Mouse (Mus musculus) spleen, adult 2 months (tissue): Measurements from ENCODE around the gene Il10ra. TPM values are rescaled to one million over a fixed set of nuclear protein-coding genes. Genes with fewer than 3 reads are reported as not detected.

Experiments used
- DNase-seq, 2 experiments: peaks; one replicate each; pipeline versions ENCODE4 v3.0.0 to v3.0.0-alpha.2; 2012 to 2021; ENCODE audit warnings: low spot score in 2 of 2, low read depth in 1 of 2
- H3K27ac ChIP-seq: fragments of 200-500 bp; 2 replicates; pipeline ENCODE4 v1.5.1; 2012; ENCODE audit warnings: low read length, inconsistent platforms; ENCODE audit not compliant: insufficient read depth
- H3K27me3 ChIP-seq: fragments of 200-500 bp; 2 replicates; pipeline ENCODE4 v1.6.1; 2012; ENCODE audit warnings: mild to moderate bottlenecking, moderate library complexity, low read length, inconsistent platforms; ENCODE audit not compliant: control insufficient read depth, insufficient read depth
- H3K36me3 ChIP-seq: fragments of 200-500 bp; 2 replicates; pipeline ENCODE4 v1.6.1; 2012; ENCODE audit warnings: mild to moderate bottlenecking, low read length, inconsistent platforms; ENCODE audit not compliant: control insufficient read depth, insufficient read depth
- H3K4me1 ChIP-seq: fragments of 200-500 bp; 2 replicates; pipeline ENCODE4 v1.6.1; 2011; ENCODE audit warnings: inconsistent platforms; ENCODE audit not compliant: control insufficient read depth, insufficient read depth, insufficient read length
- H3K4me3 ChIP-seq: fragments of 200-500 bp; 2 replicates; pipeline ENCODE4 v1.5.1; 2011; ENCODE audit warnings: mild to moderate bottlenecking, inconsistent platforms; ENCODE audit not compliant: insufficient read depth, insufficient read length; ENCODE audit errors: extremely low read depth
- CTCF ChIP-seq: fragments of 200-500 bp; IDR thresholded peaks from 2 replicates; pipeline ENCODE4 v1.5.1; 2011; ENCODE audit warnings: mild to moderate bottlenecking, inconsistent platforms; ENCODE audit not compliant: insufficient read depth, insufficient read length, insufficient replicate concordance; ENCODE audit errors: extremely low read depth
- POLR2A ChIP-seq: fragments of 200-500 bp; IDR thresholded peaks from 2 replicates; pipeline ENCODE4 v1.6.1; 2011; ENCODE audit warnings: low read depth, low read length, inconsistent platforms
- WGBS: fragments of 180-500 bp; shearing (Covaris S2); methylation state at CpG from one replicate; pipeline ENCODE4 v1.1.7; 2018; 5-methylcytosine and 5-hydroxymethylcytosine counted together
- polyA plus RNA-seq: library from polyadenylated mRNA; depleted of rRNA; stranded (reverse); fragments of >200 nt; gene quantifications from 2 replicates; pipeline ENCODE4 v1.2.3, GENCODE M21; 2012; rRNA removed

The Il10ra gene
- 60.6 and 65.1 TPM in 2 replicates for polyA plus RNA-seq

DNA sequence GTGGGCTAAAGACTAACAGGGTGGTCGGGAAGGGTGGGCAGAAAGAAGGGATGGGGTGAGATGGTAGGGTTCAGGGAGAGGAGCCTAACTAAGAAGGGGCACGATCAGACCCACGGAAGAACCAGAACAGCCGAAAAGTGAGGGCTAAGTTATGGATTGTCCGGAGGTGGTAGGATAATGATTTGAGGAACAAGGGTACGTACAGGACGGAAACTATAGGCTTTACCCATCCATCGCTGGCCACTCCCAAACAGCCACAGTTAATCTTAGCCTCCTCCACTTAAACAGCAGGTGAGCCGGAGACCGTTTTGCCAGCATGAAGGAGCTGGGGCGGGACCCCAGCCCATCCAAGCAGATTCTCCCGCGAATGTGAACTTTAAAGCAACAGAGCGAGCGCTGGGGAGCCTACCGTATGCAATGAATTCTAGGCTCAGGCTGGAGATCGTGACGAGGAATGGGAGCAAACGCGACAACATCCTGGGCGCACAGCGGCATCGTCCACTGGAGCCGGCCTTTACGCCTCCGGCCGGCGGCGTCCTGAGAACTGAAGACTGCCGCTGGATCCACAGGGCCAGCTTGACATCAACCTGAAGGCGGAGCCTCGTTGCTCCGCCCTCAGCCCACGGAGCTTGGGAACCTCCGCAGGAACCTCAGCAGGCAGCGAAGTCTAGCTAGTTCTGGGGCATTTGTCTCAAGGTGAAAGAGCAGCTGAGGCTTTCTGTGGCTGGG lies at the start of gene Il10ra:
Gene Il10ra, minus strand, starts transcription at position 553 of the 729 bp plus-strand sequence.
- Histone ChIP-seq H3K27me3 (no peaks in the 10 kb centered on the region), H3K36me3 (peaks cover 23% of the 10 kb centered on the region), H3K4me1 (peaks cover 29% of the 10 kb centered on the region; the same call in 1 of the 2 replicates), H3K4me3 (peak within 1 kb of the TSS; percentile 68), H3K27ac (peak within 1 kb of the TSS; percentile 90)
- peak; percentile 98 for TF ChIP-seq POLR2A
- TF ChIP-seq CTCF: no peak
- 1% methylated on average over 36 of the region's 36 CpGs for WGBS
- DNase-seq: peak in 1 of 2 experiments; percentile 74

GRCm38 (mm10) chr9:45317635-45318034 lies 48.7 kb upstream of the Il10ra start:
- no peaks in the 10 kb centered on the region for H3K36me3 ChIP-seq
- no peaks in the 10 kb centered on the region for H3K4me1 ChIP-seq
- H3K27ac ChIP-seq: no peak overlapping the region
- DNase-seq: no peak
- TF ChIP-seq POLR2A (no peak), CTCF (no peak)
- no peak overlapping the region for H3K4me3 ChIP-seq
- WGBS: 80% methylated on average over 3 of the region's 3 CpGs
- no peaks in the 10 kb centered on the region for H3K27me3 ChIP-seq

GRCm38 (mm10) chr9:45313913-45314312 lies 45.0 kb upstream of the Il10ra start:
- WGBS: 59% methylated on average over 3 of the region's 3 CpGs
- TF ChIP-seq POLR2A: no peak
- TF ChIP-seq CTCF: no peak
- no peaks in the 10 kb centered on the region for H3K27me3 ChIP-seq
- no peaks in the 10 kb centered on the region for H3K4me1 ChIP-seq
- DNase-seq: no peak
- H3K27ac ChIP-seq: no peak overlapping the region
- no peak overlapping the region for H3K4me3 ChIP-seq
- no peaks in the 10 kb centered on the region for H3K36me3 ChIP-seq

DNA sequence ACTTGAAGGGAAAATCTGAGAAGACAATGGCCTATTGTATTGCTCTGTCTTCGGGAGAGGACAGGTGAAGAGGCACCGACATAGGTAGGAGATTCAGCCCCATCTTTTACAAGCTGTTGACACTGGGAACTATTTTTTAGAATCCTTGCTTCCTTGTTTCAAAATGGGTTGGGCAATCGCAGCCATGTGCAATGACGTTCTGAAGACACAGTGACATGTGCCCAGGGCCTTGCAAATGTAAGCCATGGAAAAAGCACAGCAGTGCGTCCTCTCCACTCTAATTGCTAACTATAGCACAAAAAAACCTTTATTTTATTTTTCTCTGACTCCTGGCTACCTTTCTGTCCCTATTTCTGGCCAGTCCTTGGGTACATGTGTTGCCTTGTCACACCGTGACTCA lies 42.9 kb upstream of the Il10ra start:
- no peak for DNase-seq
- Histone ChIP-seq H3K36me3 (no peaks in the 10 kb centered on the region), H3K4me1 (no peaks in the 10 kb centered on the region), H3K27me3 (no peaks in the 10 kb centered on the region), H3K4me3 (no peak overlapping the region), H3K27ac (no peak overlapping the region)
- TF ChIP-seq CTCF (no peak), POLR2A (no peak)
- WGBS: 80% methylated on average over 6 of the region's 6 CpGs

- Histone ChIP-seq H3K27ac (no peak overlapping the region), H3K4me1 (no peaks in the 10 kb centered on the region), H3K36me3 (no peaks in the 10 kb centered on the region), H3K4me3 (no peak overlapping the region), H3K27me3 (no peaks in the 10 kb centered on the region)
- TF ChIP-seq CTCF (no peak), POLR2A (no peak)
- WGBS: 89% methylated on average over 5 of the region's 5 CpGs
- DNase-seq: no peak
Observed at GRCm38 (mm10) chr9:45308521-45308920, 39.6 kb upstream of the Il10ra start.

- 75% methylated on average over 12 of the region's 12 CpGs for WGBS
- Histone ChIP-seq H3K27ac (no peak overlapping the region), H3K4me1 (no peaks in the 10 kb centered on the region), H3K4me3 (no peak overlapping the region), H3K36me3 (no peaks in the 10 kb centered on the region), H3K27me3 (no peaks in the 10 kb centered on the region)
- TF ChIP-seq POLR2A (no peak), CTCF (no peak)
- DNase-seq: no peak
Observed at GRCm38 (mm10) chr9:45306746-45307410, 37.9 kb upstream of the Il10ra start.

GRCm38 (mm10) chr9:45301771-45302170 lies 32.8 kb upstream of the Il10ra start:
- no peak for TF ChIP-seq POLR2A
- no peak for TF ChIP-seq CTCF
- Histone ChIP-seq H3K4me1 (peaks cover 13% of the 10 kb centered on the region; the same call in 1 of the 2 replicates), H3K27me3 (no peaks in the 10 kb centered on the region), H3K4me3 (no peak overlapping the region), H3K27ac (no peak overlapping the region), H3K36me3 (no peaks in the 10 kb centered on the region)
- 90% methylated on average over 8 of the region's 8 CpGs for WGBS
- no peak for DNase-seq
